Mouse (Mus musculus) testis, adult 2 months (tissue): Measurements from ENCODE around the gene Gm47791.

Experiments
- CTCF ChIP-seq: fragments of 200-500 bp; IDR thresholded peaks from 2 replicates; pipeline ENCODE4 v1.5.1; 2012; ENCODE audit warnings: low read depth, mild to moderate bottlenecking, inconsistent platforms, low read length, moderate library complexity; ENCODE audit not compliant: control insufficient read depth, insufficient read depth, insufficient replicate concordance
- POLR2A ChIP-seq: fragments of 200-500 bp; IDR thresholded peaks from 2 replicates; pipeline ENCODE4 v1.6.1; 2012; ENCODE audit warnings: low read depth, mild to moderate bottlenecking, inconsistent platforms, low read length, moderate library complexity; ENCODE audit not compliant: control insufficient read depth

GRCm38 (mm10) chr1:82766227-82766626 is 4.8 kb downstream of the Gm47791 start:
- TF ChIP-seq CTCF (no peak), POLR2A (no peak)
